Mouse (Mus musculus) intestine, embryonic 15.5 days (tissue): ENCODE data around the gene Mtrex. TPM values are rescaled to one million over a fixed set of nuclear protein-coding genes. Genes with fewer than 3 reads are reported as not detected.

Experiments used
- ATAC-seq: fragments of 200-750 bp; cut with Nextera tagmentation; 2 replicates; pipeline ENCODE4 v1.8.0; 2017; ENCODE audit warnings: moderate TSS enrichment, moderate library complexity
- H3K27ac ChIP-seq: fragments of 300-500 bp; sonication (generic); 2 replicates; pipeline ENCODE4 v1.5.1; 2015; ENCODE audit warnings: mild to moderate bottlenecking, inconsistent platforms
- H3K27me3 ChIP-seq: fragments of 300-500 bp; sonication (generic); replicated peaks from 2 replicates; pipeline ENCODE4 v1.6.1; 2015; ENCODE audit warnings: inconsistent platforms
- H3K36me3 ChIP-seq: fragments of 300-500 bp; sonication (generic); 2 replicates; pipeline ENCODE4 v1.6.1; 2015; ENCODE audit warnings: inconsistent platforms
- H3K4me1 ChIP-seq: fragments of 300-500 bp; sonication (generic); replicated peaks from 2 replicates; pipeline ENCODE4 v1.6.1; 2015; ENCODE audit warnings: inconsistent platforms
- H3K4me2 ChIP-seq: fragments of 300-500 bp; sonication (generic); replicated peaks from 2 replicates; pipeline ENCODE4 v1.6.1; 2015; ENCODE audit warnings: mild to moderate bottlenecking, inconsistent platforms
- H3K4me3 ChIP-seq: fragments of 300-500 bp; sonication (generic); replicated peaks from 2 replicates; pipeline ENCODE4 v1.5.1; 2015; ENCODE audit warnings: inconsistent platforms
- H3K9ac ChIP-seq: fragments of 300-500 bp; sonication (generic); 2 replicates; pipeline ENCODE4 v1.6.1; 2015; ENCODE audit warnings: inconsistent platforms
- H3K9me3 ChIP-seq: fragments of 300-500 bp; sonication (generic); 2 replicates; pipeline ENCODE4 v1.6.1; 2016; ENCODE audit warnings: inconsistent platforms
- WGBS: fragments of 180-500 bp; shearing (Covaris S2); methylation state at CpG from one replicate; pipeline ENCODE4 v1.1.7; 2015; 5-methylcytosine and 5-hydroxymethylcytosine counted together
- polyA plus RNA-seq: library from polyadenylated mRNA; unstranded; fragments of >200 nt; fragmentation: Nextera tagmentation; extraction: Ambion mirVana; gene quantifications from 2 replicates; pipeline ENCODE4 v1.2.1, GENCODE M21; 2015

Mtrex gene
- polyA plus RNA-seq, 1 experiment from 2014 or later = 60.4 TPM

DNA sequence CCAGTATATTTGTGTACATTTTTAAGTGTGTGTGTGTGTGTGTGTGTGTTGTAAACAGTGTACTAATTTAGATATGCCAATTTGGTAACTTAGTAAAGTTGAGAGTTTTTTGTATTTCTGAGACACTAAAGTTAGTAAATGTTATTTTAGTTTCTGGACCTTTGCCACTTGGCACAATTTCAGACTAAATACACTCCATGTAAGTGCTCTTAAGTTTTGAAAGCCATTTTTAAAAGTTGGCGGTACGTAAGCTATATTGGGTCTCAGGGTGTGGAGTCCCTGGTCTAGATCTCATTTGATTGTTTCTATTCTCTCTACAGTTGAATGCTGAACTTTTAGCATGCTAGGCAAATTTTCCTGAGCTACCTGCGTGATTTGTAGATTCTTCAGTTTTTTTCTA is 109.1 kb downstream of the Mtrex start:
- ATAC-seq = no peak
- Histone ChIP-seq H3K9ac (no peak overlapping the region), H3K9me3 (no peaks in the 10 kb centered on the region), H3K27ac (no peak overlapping the region), H3K27me3 (no peaks in the 10 kb centered on the region), H3K36me3 (no peaks in the 10 kb centered on the region), H3K4me3 (no peak overlapping the region), H3K4me1 (no peaks in the 10 kb centered on the region), H3K4me2 (no peak overlapping the region)
- WGBS = 62% methylated on average over 3 of the region's 3 CpGs

Other genes starting within 250 kb of the Mtrex start
- gene Plpp1, start 126.6 kb downstream of the Mtrex start, polyA plus RNA-seq = 83.2 and 84.5 TPM in 2 replicates
- gene Dhx29, start 56 bp upstream of the Mtrex start, polyA plus RNA-seq = 18.0 and 21.5 TPM in 2 replicates
- 0.27 and 0.34 TPM in 2 replicates for gene Ccno, start 60.4 kb upstream of the Mtrex start, polyA plus RNA-seq
- gene Mcidas, start 66.4 kb upstream of the Mtrex start, polyA plus RNA-seq = 0.09 TPM in 1 of 2 replicates, not detected in the other
- not detected in 2 replicates for gene Cdc20b, start 107.7 kb upstream of the Mtrex start, polyA plus RNA-seq
- 106 and 119 TPM in 2 replicates for gene Gpx8, start 119.0 kb upstream of the Mtrex start, polyA plus RNA-seq
- 2.4 and 2.7 TPM in 2 replicates for gene Gzma, start 173.6 kb upstream of the Mtrex start, polyA plus RNA-seq